Mouse (Mus musculus): ENCODE results near the gene Ildr2. TPM values are rescaled to one million over a fixed set of nuclear protein-coding genes. Genes with fewer than 3 reads are reported as not detected.

Gene Ildr2
- polyA plus RNA-seq (2012; rRNA removed; ENCODE audit: low replicate concordance): 0.04 and 0.28 TPM in 2 replicates

GRCm38 (mm10) chr1:166253898-166254894, at the start of gene Ildr2:
TSS of gene Ildr2 (plus strand) at chr1:166254139.

GRCm38 (mm10) chr1:166238315-166238969, 15.5 kb upstream of the Ildr2 start, which contains the start of gene Mael:
TSS of gene Mael (minus strand) at chr1:166238747.

Other genes starting within 250 kb of the Ildr2 start
- 0.04 and 0.05 TPM in 2 replicates for gene Dusp27, start 126.2 kb upstream of the Ildr2 start, polyA plus RNA-seq (2012; rRNA removed; ENCODE audit: low replicate concordance)
- gene Gpa33, start 123.9 kb upstream of the Ildr2 start, polyA plus RNA-seq (2012; rRNA removed; ENCODE audit: low replicate concordance): 336 and 567 TPM in 2 replicates
- gene Mael, start 15.4 kb upstream of the Ildr2 start, polyA plus RNA-seq (2012; rRNA removed; ENCODE audit: low replicate concordance): not detected in 2 replicates
- gene Tada1, start 125.0 kb downstream of the Ildr2 start, polyA plus RNA-seq (2012; rRNA removed; ENCODE audit: low replicate concordance): 4.6 and 6.8 TPM in 2 replicates
- 0.59 and 1.8 TPM in 2 replicates for gene Pogk, start 155.7 kb downstream of the Ildr2 start, polyA plus RNA-seq (2012; rRNA removed; ENCODE audit: low replicate concordance)
- not detected in 2 replicates for gene Gm4846, start 243.4 kb downstream of the Ildr2 start, polyA plus RNA-seq (2012; rRNA removed; ENCODE audit: low replicate concordance)